Mouse (Mus musculus) MEL-GATA-1-ER (cell line): ENCODE data around the gene AC141477.1.

Experiments used
- DNase-seq: peaks from one replicate; pipeline ENCODE4 v3.0.0-alpha.2; 2012; ENCODE audit warnings: low read depth; ENCODE audit errors: extremely low read depth

AC141477.1 gene

GRCm38 (mm10) chr10:76440281-76440680 lies at the start of gene AC141477.1:
TSS of gene AC141477.1 (minus strand) at chr10:76440444.
- no peak for DNase-seq

GRCm38 (mm10) chr10:76489205-76489604 lies 49.0 kb upstream of the AC141477.1 start:
- no peak for DNase-seq

DNA sequence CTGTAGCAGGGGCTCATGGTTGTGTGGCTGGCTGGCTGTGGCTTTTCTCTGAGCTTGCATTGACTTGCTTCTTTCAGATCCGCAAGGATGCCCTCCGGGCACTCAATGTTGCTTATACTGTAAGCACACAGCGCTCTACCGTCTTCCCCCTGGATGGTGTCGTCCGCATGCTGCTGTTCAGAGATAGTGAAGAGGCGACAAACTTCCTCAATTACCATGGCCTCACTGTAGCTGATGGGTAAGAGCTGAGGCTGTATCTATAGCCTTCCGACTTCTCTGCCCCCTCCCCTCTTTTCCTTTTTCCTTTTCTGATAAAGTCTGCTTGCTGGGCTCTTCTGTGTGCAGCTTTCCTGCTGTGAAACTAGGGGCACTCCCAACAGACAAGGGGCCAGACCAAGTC lies 48.0 kb upstream of the AC141477.1 start:
- peak; percentile 98 for DNase-seq

DNA sequence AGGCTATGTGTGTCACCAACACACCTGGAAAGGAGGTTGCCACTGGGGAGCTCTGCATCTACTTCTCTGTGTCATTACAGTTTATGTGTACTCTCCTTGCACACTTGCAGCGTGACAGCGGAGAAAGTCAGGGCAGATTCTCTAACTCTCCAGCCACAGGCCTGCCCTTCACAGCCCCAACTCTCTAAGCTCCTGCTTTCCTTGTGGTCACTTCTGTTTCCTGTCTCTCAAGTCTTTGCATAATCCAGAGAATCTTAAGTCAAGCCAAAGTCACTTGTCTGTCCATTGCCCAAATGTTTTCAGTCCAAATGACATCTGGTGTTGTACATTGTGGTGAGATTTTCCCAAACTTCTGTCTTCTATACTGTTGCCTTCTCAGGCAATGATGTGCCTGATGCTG lies 46.1 kb upstream of the AC141477.1 start:
- DNase-seq, result no peak

- DNase-seq, result no peak
Measured at GRCm38 (mm10) chr10:76481480-76481879, 41.2 kb upstream of the AC141477.1 start.

GRCm38 (mm10) chr10:76480851-76481250 lies 40.6 kb upstream of the AC141477.1 start:
- DNase-seq, result no peak

DNA sequence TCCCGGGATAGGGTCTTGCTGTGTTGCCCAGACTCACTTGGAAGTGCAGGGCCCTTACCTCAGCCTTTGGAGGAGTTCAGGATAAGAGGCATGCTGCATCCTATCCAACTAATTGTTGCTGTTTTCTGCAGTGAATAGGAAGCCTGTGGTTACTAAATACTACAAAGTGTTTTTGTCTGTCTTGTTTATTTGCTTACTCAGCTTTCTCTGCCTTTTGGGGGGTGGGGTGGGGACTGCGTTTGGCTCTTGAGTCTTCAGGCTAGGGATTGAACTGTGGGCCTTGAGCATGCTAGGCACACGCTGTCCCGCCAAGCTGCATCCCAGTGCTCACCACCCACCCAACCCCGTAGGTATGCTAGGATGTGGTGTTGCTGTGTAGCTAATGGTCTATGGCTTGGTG lies 33.5 kb upstream of the AC141477.1 start:
- DNase-seq, result no peak

- peak; percentile 85 for DNase-seq
Measured at GRCm38 (mm10) chr10:76468203-76469162, 28.2 kb upstream of the AC141477.1 start, which contains the start of the genes Mcm3ap and Ybey. TSS of gene Mcm3ap (plus strand) at chr10:76468927. TSS of gene Ybey (minus strand) at chr10:76469114.

GRCm38 (mm10) chr10:76462721-76463120 lies 22.5 kb upstream of the AC141477.1 start:
- DNase-seq, result no peak

- no peak for DNase-seq
Measured at GRCm38 (mm10) chr10:76462312-76462711, 22.1 kb upstream of the AC141477.1 start.

- no peak for DNase-seq
Measured at GRCm38 (mm10) chr10:76461255-76461654, 21.0 kb upstream of the AC141477.1 start.

DNA sequence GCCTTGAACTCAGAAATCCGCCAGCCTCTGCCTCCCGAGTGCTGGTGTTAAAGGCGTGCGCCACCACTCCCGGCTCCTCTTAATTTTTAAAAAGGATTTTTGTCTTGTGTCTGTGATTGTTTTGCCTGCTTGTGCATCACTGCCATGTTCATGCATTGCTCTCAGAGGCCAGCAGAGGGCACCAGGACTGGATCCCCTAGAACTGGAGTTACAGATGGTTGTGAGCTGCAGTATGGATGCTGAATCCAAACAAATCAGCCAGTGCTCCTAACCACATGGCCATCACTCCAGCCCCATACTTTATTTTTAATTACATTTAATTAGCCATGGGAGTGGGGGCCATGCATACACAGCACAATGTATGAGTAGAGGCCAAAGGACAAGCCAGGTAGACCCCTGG lies 15.0 kb upstream of the AC141477.1 start:
- DNase-seq, result no peak

DNA sequence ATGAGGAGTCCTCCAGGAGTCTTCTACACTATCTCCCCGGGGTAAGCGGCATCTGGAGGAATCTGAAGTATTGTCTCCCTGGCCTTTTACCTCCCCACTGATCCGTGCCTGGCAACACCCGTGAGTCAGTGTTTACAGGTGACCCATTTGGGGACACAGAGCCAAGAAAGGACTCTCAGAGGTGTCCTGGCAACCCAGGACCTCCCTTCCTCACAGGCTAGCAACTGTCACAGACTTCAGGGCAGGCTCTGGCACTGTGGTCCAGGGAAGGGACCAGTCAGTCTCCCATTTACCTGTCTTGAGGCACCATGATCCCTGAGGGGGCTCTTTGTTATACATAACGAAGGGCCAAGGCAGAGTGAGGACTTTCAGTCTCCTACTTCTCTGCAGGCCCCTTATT lies 8.6 kb upstream of the AC141477.1 start, which contains the start of gene 2610028H24Rik:
Gene 2610028H24Rik (plus strand): TSS at position 231 of the 400 bp plus-strand sequence.
- DNase-seq, result no peak

DNA sequence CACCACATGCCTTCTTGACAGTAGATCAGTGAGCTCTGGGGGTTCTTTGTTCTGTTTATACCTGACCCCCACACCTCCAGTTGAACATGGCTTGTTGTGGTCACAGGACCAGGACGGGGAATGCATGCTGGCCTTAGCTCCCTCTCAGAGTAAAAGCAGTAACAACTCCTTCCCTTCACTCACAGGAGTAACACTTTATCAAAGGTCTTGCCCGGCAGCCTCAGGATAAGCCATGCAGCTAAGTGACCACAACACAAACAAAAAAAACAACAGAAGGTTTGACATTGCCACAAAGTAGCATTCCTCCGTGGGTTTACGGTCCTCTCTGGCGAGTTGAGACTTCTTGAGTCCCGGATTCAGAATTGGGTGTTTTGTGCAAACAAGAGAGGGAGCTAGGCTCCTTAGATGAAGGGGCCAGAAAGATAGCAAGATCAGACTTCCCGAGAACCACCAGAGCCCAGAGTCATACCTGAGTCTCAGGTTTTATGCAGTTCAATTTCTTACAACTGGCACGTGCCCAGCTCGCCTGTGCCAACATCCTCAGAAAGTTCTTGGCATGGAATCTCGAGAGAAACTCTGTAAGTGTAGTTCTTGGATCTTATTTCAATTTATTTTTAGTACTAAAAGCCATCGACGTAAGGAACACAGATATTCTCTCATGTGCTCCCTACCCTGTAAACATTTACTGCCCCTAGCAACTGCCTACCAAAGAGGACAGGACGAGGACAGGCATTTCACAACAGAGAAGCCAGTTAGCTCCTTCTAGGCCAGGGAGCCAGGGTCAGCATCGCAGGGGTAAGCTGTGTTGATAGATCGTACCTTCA lies 7.4 kb upstream of the AC141477.1 start:
- no peak for DNase-seq

GRCm38 (mm10) chr10:76445996-76446681 lies 5.9 kb upstream of the AC141477.1 start:
- peak; percentile 99 for DNase-seq

GRCm38 (mm10) chr10:76442178-76443088 lies 2.2 kb upstream of the AC141477.1 start, which contains the start of gene Pcnt:
TSS of gene Pcnt (minus strand) at chr10:76442786.
- peak; percentile 93 for DNase-seq

DNA sequence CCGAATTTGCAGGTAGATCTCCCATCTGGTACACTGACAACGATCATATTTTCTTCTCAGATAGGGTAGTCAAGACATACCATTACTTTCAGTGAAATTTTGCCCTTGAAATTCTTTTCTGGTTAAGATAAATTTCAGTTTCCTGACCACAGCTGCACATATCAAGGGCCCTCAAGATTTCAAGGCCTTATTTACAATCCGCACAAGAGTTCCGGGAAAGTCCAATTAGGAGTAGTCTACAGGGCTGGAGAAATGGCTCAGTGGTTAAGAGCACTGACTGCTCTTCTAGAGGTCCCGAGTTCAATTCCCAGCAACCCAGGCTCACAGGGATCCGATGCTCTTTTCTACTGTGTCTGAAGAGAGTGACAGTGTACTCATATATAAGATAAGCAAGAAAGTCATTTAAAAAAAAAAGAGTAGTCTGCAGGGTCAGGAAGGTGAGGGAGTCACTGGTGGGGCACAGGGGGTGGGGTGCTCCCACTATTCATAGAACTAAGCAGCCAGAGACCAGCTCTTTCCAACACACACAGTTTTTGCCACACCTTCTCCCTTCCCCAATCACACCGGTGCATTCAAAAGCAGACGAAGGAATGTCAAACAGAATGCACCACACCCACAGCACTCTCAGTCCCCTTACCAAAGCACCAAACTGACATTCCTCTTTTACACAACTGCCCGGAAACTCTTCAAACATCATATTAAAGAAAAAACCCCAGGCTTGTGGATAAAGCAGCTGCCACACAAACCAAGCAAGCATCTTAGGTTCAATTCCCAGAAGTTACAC lies 945 bp downstream of the AC141477.1 start:
- no peak for DNase-seq

DNA sequence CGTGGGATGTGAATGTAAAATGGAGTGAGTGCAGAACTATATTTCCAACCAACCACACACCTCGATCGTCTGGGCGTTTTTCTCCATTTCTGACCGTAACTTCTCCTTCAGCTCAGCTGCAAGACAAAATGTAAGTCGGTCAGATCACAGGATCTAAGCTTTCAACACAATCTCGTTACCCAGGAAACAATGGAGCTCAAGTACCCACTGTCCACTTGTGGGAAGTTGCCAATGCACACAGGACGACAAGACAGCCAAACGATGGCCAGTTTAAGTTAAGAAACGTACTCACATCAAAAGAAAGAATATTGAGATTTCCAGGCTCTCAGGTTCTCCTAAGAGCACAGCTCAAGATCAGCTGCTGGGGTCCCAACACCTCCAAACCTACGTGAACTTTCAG lies 6.3 kb downstream of the AC141477.1 start:
- no peak for DNase-seq

DNA sequence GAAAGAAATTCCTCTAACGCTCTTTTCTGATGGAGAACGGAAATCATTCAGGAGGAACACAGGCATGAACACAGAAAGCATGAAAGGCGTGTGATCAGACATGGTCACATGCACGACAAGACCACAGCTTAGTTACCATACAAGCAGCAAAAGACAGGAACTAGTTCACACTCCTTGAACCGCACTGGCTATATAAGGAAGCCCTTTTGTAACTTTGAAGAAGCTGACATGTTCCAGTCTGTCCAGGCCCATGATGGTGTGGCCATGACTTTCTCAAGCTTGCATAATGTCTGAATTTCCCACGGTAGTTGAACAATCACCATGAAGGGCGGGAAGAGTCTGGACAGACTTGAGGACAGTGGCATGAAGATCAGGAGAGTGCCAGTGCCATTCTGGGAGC lies 14.6 kb downstream of the AC141477.1 start:
- DNase-seq, result no peak
